Mouse (Mus musculus) stomach, postnatal 0 days (tissue): ENCODE measurements at regions not wholly inside any gene's neighbourhood (a gene's known extent, or its start where the extent isn't known, plus 50 kb on each side); places are given as distances from the start of the nearest gene placed in this dataset.

Experiments used
- ATAC-seq: fragments of 200-750 bp; cut with Nextera tagmentation; 2 replicates; pipeline ENCODE4 v1.8.0; 2017; ENCODE audit not compliant: low FRiP score, low TSS enrichment
- DNase-seq: peaks from one replicate; pipeline ENCODE4 v3.0.0-alpha.2; 2016; ENCODE audit warnings: low spot score
- H3K27ac ChIP-seq: fragments of 300-500 bp; sonication (generic); replicated peaks from 2 replicates; pipeline ENCODE4 v1.5.1; 2014; ENCODE audit warnings: mild to moderate bottlenecking, control low read depth
- H3K27me3 ChIP-seq: fragments of 300-500 bp; sonication (generic); 2 replicates; pipeline ENCODE4 v1.6.1; 2014; ENCODE audit warnings: low read length; ENCODE audit not compliant: control insufficient read depth, insufficient read depth
- H3K36me3 ChIP-seq: fragments of 300-500 bp; sonication (generic); 2 replicates; pipeline ENCODE4 v1.6.1; 2014; ENCODE audit warnings: low read length, mixed read lengths; ENCODE audit not compliant: control insufficient read depth, insufficient read depth
- H3K4me1 ChIP-seq: fragments of 300-500 bp; sonication (generic); replicated peaks from 2 replicates; pipeline ENCODE4 v1.6.1; 2014; ENCODE audit warnings: antibody characterized with exemption; ENCODE audit not compliant: control insufficient read depth, insufficient read depth
- H3K4me2 ChIP-seq: fragments of 300-500 bp; sonication (generic); replicated peaks from 2 replicates; pipeline ENCODE4 v1.6.1; 2014; ENCODE audit warnings: low read depth, mild to moderate bottlenecking, control low read depth, moderate library complexity
- H3K4me3 ChIP-seq: fragments of 300-500 bp; sonication (generic); 2 replicates; pipeline ENCODE4 v1.5.1; 2014; ENCODE audit warnings: low read depth, low read length, control low read depth
- H3K9ac ChIP-seq: fragments of 300-500 bp; sonication (generic); 2 replicates; pipeline ENCODE4 v1.6.1; 2014; ENCODE audit warnings: mild to moderate bottlenecking, low read length, control low read depth, mixed read lengths
- H3K9me3 ChIP-seq: fragments of 300-500 bp; sonication (generic); 2 replicates; pipeline ENCODE4 v1.6.1; 2016; ENCODE audit warnings: low read length; ENCODE audit not compliant: control insufficient read depth
- CTCF ChIP-seq: IDR thresholded peaks from 2 replicates; pipeline ENCODE4 v1.5.1; 2016; ENCODE audit warnings: antibody characterized with exemption, low read depth, mild to moderate bottlenecking, moderate library complexity
- EP300 ChIP-seq: optimal IDR thresholded peaks from 2 replicates; pipeline ENCODE3; 2016; ENCODE audit warnings: antibody characterized with exemption
- WGBS: fragments of 180-500 bp; shearing (Covaris S2); extraction: QIAGEN DNeasy Blood & Tissue Kit; methylation state at CpG from one replicate; pipeline ENCODE4 v1.1.7; 2014; 5-methylcytosine and 5-hydroxymethylcytosine counted together

- no peaks in the 10 kb centered on the region for H3K9me3 ChIP-seq
- no peaks in the 10 kb centered on the region for H3K36me3 ChIP-seq
- no peaks in the 10 kb centered on the region for H3K27me3 ChIP-seq
- TF ChIP-seq EP300, result no peak
- TF ChIP-seq CTCF, result no peak
- WGBS, result 80% methylated on average over 14 of the region's 14 CpGs
- DNase-seq (no peak), ATAC-seq (no peak)
- H3K4me2 ChIP-seq, result no peak overlapping the region
- peak overlapping the region; percentile 73 for H3K27ac ChIP-seq
- no peaks in the 10 kb centered on the region; the same call in 1 of the 2 replicates for H3K4me1 ChIP-seq
- H3K4me3 ChIP-seq, result no peak overlapping the region
- no peak overlapping the region for H3K9ac ChIP-seq
These were observed 100.0 kb downstream of the Tomm20 start for GRCm38 (mm10) chr8:126845530-126846187.

DNA sequence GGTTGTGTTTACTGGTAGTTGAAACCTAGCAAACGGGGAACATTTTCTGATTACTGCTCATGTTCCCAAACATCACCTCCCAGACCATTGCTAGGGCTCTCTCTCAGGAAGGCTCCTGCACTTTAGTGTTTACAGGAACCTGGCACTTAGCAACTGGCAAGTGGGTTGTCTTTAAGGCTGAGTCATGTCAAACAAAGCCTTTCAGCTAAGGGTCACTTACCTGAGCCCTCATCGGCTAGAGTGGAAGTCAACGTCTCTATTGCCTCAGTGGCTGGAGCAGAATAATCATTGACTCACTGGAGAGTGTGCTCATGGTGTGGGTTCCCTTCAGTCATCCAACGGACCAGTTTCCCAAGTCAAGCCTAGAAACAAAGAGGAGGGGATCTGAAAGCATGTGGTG is 101.0 kb downstream of the Tomm20 start:
- Histone ChIP-seq H3K9me3 (no peaks in the 10 kb centered on the region), H3K36me3 (no peaks in the 10 kb centered on the region), H3K27me3 (no peaks in the 10 kb centered on the region), H3K4me3 (no peak overlapping the region), H3K9ac (no peak overlapping the region), H3K4me1 (no peaks in the 10 kb centered on the region; the same call in 1 of the 2 replicates), H3K4me2 (no peak overlapping the region), H3K27ac (peak overlapping the region; percentile 73)
- TF ChIP-seq EP300, result no peak
- no peak for TF ChIP-seq CTCF
- peak; percentile 79 for ATAC-seq
- DNase-seq, result peak; percentile 74
- WGBS, result 50% methylated on average over 4 of the region's 4 CpGs

DNA sequence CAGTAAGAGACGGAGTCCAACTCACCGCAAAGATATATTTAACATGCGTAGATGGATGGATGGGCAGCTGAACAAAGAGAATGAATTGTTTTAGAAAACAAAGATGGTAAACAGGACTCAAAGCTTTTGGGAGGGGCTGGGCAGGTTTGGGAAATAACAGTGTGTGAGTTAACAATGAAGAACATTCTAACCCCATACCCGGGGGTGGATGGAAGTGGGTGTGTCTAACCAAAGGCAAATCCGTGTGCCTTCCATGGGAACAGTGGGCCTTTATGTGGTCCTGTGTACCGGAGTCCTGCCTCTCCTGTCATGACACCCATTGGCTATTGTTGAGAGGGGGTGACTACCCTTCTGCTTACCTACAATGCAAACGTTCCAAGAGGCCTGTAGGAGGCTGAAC is 104.5 kb downstream of the Tomm20 start:
- no peak for ATAC-seq
- no peak overlapping the region for H3K4me3 ChIP-seq
- 67% methylated on average over 7 of the region's 7 CpGs for WGBS
- no peaks in the 10 kb centered on the region for H3K27me3 ChIP-seq
- H3K27ac ChIP-seq, result no peak overlapping the region
- H3K36me3 ChIP-seq, result no peaks in the 10 kb centered on the region
- no peak overlapping the region for H3K9ac ChIP-seq
- no peak for DNase-seq
- peaks cover 7% of the 10 kb centered on the region for H3K4me1 ChIP-seq
- H3K4me2 ChIP-seq, result no peak overlapping the region
- no peak for TF ChIP-seq CTCF
- TF ChIP-seq EP300, result no peak
- no peaks in the 10 kb centered on the region for H3K9me3 ChIP-seq

DNA sequence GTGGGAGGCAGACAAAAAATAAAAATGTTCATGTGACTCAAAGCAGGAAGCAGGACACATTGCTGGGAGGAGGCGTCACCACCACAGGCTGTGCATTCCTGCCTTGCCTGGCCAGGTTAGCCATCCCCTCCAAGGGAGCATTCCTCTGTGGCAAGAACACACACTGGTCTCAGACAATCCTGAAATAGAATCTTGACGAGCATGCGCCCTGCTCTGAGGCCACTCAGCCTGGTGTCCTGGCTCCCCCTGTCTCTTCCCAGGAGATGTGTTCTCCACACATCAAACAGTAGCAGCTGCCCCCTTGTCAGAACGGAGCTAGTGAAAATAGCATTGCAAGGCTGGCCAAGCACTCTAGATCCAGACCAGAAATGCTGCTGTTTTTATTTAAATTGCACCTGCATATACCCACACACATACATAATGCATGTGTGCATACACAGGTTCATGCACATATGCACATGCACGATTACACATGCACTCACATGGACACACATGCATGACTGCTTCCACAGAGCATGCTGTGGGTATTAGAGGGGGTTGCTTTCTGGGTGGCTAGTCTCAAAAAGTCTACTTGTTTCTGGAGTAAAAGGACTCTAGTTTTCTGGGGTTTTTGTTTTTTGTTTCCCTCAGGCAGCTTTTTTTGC is 105.8 kb downstream of the Tomm20 start:
- no peaks in the 10 kb centered on the region for H3K36me3 ChIP-seq
- TF ChIP-seq EP300, result no peak
- TF ChIP-seq CTCF, result peak; percentile 79
- no peak overlapping the region for H3K4me3 ChIP-seq
- no peak overlapping the region; the same call in 1 of the 2 replicates for H3K4me2 ChIP-seq
- ATAC-seq, result peak; percentile 88
- H3K9me3 ChIP-seq, result no peaks in the 10 kb centered on the region
- peaks cover 7% of the 10 kb centered on the region for H3K4me1 ChIP-seq
- no peaks in the 10 kb centered on the region for H3K27me3 ChIP-seq
- H3K9ac ChIP-seq, result no peak overlapping the region
- DNase-seq, result peak; percentile 71
- peak overlapping the region; percentile 88 for H3K27ac ChIP-seq
- 17% methylated on average over 5 of the region's 5 CpGs for WGBS

DNA sequence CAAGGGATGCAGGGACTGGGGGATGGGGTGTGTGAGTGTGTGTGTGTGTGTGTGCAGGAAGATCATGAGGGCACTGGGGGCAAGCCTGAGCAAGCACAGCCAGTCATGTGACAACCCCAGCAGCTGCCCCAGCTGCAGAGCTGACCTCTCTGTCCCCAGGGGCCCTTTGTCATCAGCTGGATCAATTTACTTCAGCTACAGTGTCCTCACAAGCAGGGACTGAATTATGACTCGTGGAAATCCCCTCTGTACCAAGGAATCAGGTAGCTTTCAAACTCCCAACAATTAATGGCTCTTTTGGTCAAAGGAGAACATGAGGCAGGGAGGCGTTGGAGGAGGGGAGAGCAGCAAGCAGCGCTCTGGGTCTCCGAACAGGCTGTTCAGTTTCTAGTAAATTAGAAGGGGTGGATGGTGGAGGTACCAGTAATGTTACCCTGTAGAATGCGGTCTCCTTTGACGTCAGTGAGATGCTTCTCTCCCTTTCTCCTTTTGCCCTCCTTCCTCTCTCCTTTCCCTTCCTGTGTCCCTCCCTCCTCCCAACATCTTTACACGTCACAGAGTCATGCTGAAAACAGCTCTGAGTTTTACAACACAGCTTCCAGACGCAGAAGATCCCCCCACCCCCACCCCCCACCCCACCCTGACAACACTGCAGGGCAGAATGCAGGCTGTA is 106.5 kb downstream of the Tomm20 start:
- Histone ChIP-seq H3K9ac (0 out of 2 replicates have a peak overlapping the region, but pooled peaks have one; percentile 19), H3K4me1 (peaks cover 7% of the 10 kb centered on the region), H3K4me3 (no peak overlapping the region), H3K4me2 (no peak overlapping the region; the same call in 1 of the 2 replicates), H3K27me3 (no peaks in the 10 kb centered on the region), H3K36me3 (no peaks in the 10 kb centered on the region), H3K9me3 (no peaks in the 10 kb centered on the region), H3K27ac (peak overlapping the region; percentile 88)
- WGBS, result 8% methylated on average over 8 of the region's 8 CpGs
- peak; percentile 25; the same call in 1 of the 2 replicates for ATAC-seq
- no peak for DNase-seq
- TF ChIP-seq EP300, result no peak
- no peak for TF ChIP-seq CTCF
